Mouse (Mus musculus) frontal cortex, postnatal 14 days (tissue): ENCODE measurements at regions not wholly inside any gene's neighbourhood (a gene's known extent, or its start where the extent isn't known, plus 50 kb on each side); places are given as distances from the start of the nearest gene placed in this dataset.

ENCODE experiments used
- DNase-seq, 2 experiments: peaks; one replicate each; pipeline ENCODE4 v3.0.0; 2022; ENCODE audit warnings: low spot score in 2 of 2

DNA sequence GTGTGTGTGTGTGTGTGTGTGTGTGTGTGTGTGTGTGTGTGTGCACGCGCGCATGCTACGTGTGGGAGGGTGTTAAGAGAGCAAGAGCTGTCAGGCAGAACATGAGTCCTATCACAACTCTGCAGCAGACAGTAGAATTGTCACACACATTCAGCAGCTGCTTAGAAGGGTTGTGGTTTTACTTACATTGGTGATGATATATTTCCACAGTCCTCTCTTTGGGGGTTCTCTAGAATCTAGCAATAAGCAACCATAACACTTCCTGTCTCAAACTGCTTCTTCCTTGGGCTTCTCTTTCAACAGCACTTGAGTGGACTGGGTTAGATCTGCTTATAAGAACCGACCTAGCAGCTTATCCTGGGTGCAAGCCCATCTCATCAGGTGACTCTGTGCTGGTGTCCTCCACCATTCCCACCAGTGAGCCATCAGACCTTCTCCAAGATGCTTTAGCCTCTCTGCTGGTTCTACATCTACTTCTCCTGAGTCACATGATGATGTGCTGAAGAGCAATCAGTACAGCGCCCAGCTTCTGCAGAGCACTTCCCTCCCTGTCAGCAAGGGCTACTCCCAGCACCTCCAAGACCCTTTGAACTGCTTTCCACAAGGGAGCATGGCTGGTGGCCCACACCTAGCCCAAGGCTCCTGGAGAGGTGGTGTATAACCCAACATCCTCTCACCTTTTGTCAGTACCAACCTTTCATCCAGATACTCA, 222.6 kb downstream of the Wdr11 start:
- no peak for DNase-seq

DNA sequence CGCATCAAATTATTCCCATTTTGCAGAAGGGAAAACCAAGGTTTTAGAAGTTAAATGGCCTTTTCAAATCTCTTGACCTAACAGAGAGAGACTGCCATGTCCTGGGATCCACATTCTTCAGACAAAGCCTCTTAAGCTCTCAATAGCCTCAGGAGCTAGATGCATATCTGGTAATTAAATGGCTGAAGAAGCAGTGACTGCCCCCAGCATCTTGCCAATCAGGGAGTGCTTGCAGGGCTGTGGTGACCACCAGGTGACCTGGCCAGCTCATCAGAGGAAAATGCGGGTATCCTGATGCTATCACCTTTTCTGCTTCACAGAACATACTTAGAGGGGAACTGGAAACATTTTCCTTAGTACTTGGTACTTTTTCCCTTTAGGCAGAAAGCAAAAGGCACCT, 227.2 kb downstream of the Wdr11 start:
- DNase-seq = no peak

DNA sequence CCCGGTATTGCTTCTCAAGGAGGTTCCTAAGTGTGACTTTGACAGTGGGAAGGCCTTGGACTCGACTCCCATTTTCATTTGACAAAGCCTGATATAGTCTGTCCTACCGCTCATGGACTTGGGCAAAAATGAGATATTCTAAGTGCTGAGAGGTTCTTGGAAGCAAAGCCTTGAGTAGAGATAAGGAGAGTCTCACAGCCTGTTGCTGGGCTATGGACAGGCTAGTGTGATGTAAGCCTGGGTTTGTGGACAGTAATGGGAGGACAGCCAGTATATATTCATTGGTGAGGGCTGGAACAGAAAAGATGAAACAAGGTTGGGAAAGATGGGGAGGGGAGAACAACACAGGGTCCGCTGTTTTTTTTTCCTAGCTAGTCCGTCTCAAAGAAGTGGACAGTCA, 228.0 kb downstream of the Wdr11 start:
- no peak for DNase-seq

DNA sequence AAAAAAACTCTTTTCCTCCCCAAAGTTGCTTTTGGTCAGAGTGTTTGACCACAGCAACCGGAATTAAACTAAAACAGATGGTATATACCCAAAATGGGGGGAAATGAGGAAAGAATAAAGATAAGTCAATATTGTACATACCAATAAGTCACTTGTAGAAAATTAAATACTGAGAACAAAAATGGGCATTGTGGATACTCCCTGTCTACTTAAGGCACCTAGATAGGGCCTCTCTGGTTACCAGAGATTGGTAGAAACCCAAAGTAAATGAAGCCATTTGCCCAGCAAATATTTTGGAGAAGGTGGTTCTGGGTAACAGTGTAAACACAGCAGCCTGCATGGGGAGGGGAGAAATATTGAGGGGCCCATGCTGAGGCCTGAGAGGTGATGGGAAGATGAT, 237.3 kb downstream of the Wdr11 start:
- no peak for DNase-seq

DNA sequence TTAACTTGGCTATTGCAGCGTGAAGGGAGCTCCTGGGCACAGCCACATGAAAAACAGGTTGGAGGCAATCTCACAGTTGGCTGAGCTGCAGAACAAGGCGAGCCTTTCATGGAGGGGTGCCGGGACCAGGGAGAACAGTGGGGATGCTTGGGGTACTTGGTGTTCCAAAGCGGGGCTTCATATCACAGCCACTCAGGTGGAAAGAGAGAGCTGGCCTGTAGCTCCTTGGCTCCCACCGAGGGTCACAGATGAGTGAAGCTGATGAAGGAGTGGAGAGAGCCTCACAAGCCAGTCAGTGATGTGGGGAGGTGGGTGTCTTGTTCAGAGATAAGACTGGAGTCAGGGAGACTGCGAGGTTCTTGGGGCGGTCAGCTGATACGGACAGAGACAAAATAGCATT, 241.2 kb downstream of the Wdr11 start:
- no peak for DNase-seq

DNA sequence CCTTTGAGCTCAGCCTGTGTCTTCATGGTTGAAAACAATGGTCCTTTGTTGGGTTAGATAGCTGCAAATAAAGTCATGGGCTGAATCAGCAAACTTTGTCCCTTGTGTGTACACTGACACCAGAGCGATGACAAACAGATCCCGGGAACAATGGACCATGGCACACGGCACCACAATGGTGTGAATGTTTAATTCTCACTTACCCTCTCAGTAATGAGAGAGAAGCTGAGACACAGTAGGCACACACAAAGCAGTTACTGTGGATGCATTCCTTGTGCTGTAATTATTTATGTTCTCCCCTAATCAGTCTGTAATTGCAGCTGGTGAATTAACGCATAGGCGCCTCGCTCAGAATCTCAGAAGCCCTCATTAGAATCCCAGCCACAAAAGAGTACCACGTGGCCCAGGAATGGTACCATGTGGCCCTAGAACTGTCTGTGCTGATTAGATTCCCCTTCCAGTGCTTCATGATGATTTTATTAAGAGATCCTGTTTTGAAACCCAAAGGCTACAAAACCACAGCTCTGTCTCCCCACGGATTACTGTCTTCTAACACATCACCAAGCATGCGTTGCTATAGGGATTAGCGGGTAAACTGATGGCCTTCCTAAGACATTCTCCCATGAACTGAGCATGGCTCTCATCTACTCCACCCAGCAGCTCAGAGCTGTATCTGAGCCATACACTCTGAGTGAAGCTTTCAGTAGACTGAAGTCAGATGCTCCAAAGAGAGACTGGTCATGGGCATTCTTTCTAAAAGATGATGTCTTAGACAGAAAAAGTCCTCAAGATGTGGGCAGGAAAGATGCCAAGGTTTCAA, 250.8 kb downstream of the Wdr11 start:
- no peak for DNase-seq

DNA sequence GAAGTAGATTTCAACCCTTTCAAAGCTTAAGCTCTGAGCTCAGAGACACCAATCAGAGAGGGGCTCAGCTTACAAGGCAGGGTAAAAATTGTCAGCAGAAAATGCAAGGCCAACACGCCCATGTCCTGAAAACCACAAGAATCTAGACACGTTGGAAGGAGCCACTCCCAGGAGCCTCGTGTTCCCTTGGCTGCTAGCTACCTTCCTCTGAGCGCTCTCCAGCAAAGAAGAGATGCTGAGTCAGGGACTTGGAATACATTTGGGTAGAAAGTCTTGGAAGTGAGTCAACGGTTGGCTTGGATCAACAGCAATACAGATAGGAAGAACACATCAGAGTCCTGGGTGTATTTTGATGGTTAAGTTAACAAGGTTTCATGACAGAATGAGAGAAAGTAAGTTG, 255.5 kb downstream of the Wdr11 start:
- no peak for DNase-seq

DNA sequence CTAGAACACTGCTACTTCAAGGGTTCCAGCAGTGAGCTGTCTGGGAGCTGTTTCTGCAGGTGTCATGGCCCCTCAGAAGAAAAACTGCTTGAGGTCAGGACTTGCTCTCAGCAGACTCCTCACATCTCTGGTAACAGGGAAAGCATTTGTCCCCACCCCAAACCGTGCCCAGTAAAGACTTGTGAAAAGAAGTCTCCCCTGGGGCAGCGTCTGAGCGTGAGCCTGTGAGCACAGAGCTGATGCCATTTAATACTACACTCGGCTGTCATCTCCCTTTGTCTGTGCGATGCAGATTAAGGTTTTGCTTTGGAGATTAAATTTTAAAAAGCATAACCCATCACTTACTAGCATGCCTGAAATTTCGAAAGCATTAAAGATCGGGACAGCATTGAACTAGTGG, 261.9 kb downstream of the Wdr11 start:
- DNase-seq = no peak

DNA sequence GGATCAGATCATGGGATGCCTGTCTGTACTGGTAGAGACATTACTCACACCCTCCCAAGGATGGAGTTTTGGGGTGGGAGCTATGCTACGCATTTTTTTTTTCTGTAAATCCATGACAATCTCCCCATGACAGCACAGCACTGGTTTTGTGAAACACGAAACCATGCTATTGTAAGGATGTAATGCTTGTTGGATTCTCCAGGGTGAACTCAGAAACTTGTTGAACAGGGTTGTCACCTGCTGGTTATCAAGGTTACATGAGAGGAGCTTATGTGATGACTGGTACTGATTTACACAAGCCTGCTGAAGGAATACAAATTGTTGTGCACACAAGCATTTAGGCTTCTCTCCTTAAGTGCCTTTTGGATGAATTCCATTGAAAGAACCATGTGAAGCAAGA, 263.3 kb downstream of the Wdr11 start:
- DNase-seq = no peak

DNA sequence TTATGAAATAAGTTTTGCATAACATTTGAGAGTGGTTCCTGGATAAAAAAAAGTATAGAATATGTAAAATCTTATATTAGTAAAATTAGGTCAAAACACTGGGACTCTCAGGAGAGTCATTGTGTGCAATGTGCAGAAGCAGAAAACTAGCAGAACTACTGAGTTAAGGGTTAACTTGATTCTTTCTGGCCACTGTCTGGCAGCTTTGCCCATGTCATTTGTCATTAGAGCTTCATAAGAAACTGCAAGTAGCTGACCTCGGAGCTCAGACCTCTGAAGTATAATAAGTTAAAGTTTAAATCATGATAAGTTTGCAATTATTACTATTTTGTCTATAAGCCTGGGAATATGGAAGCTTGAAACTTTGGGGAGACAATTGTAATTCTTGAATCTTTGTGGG, 271.3 kb downstream of the Wdr11 start:
- no peak for DNase-seq

DNA sequence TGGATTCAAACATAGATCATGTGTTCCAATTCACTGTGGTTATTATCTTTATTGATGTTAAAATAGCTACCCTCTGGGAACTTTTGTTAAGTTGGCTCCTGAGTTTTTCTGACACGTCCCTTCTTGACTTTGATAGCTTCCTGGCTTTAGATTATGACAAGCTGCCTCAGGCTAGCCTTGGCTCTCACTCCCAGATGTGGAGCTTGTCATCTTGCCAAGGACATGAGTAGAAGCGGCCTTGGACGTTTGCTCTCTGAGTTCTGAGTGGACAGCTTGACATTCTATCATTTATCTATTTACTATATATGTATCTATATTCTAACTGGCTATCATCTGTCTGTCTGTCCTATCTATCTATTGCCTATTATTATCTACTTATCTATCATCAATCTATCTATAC, 273.9 kb downstream of the Wdr11 start:
- no peak for DNase-seq

DNA sequence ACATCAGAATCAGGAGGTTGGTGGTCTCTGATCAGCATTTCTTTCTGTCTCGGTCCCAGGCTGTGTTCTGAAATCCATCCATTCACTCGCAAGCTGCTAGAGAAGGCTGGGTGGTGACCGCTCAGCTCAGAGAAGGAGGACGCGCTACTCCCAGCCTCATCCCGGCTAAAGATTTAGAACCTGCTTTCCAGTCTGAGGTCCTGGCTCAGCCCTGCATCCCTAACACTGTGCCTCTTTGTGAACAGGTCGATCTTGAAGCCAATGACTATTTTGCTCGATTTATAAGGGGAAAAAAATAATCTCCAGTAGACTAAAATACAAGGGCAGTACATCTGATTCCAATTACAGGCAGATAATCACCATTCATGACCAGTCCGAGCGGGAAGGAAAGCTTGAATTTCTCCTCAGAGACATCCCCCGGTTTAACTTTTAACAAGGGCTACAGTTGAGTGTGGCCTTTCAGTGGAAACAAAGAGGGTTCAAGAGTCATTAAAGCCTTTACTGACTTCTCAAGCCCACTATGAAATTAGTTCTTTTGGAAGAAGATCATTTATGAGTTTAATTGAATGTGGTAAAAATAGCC, 280.6 kb downstream of the Wdr11 start:
- DNase-seq = no peak

DNA sequence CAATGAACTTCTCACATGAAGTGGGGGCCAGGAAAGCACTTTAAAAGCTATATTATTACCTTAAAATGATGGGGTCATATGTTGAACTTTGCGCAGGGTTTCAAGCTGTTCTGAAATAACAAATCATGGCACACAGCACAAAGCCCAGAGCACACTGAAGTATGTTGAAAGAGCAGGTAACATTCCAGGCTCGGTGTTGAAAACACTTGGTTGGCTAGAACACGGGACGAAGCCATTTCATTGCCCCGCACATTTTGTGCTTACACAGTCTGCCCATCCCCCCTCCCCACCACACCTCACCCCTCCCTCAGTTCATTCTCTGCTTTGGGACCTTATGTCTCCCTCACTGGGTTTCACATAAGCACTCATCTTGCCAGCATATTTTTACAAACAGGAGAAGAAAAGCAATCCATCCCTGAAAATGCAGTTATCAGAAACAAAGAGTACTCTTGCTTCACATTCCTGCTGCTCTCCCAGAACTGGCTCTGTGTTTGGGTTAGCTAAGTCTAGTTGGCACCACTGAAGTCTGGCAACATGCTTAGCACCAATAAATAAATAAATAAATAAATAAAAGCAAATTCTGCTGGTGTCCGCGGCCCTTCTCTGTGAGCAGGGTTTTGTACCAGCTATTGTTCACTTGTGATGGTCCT, 284.7 kb downstream of the Wdr11 start:
- DNase-seq = no peak

DNA sequence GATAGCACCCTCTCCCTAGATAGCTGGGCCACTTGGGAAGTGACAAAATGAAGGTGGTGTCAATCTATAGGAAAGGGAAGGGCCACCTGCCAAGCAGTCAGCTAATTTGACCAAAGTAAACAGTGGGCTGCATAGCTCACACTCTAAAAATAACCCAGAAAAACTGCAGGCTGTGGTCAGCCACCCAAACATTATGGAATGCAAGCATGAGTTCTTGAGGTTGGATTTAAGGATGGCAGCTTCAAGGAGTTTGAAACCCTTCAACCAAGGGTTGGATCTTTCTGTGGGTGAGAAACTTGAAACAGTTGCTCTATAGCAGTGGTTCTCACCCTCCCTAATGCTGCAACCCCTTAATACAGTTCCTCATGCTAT, 285.2 kb downstream of the Wdr11 start:
- no peak for DNase-seq

DNA sequence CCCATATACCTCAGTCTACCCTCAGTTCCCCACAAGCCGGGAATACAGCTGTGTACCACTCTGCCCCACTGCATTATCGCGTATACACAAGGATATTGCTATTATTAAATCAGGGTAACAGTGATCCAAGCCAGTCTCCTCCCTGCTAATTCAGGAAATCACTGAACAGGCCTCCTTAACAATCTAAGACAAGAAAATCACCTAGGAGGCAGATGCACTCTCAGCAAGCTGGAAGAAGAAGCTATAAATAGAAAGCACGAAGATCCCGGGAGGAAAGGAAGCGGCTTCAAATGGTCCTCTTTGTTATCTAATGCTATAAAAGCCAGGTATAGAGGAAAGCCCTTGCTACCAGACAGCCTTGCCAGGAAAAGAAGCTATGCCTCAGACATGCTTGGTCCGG, 304.6 kb downstream of the Wdr11 start:
- DNase-seq = no peak

DNA sequence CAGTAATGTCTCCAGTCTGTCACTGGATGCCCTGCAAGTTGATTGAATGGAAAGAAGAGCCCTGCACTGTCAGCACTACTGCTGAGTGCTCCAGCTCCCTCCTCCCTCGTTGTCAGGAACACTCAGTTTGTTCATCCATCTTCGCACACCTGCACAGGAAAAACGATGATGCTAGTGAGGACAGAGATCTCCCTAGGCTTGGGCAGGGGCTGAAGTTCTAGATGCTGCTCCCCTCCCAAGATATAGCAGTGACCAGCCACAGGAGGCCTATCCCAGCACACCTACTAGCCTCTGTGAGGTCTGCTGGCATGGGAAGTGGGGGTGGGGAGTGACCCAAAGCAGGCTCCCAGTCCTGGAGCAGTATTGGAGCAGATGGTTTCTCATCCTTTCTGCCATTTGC, 305.8 kb downstream of the Wdr11 start:
- no peak for DNase-seq

DNA sequence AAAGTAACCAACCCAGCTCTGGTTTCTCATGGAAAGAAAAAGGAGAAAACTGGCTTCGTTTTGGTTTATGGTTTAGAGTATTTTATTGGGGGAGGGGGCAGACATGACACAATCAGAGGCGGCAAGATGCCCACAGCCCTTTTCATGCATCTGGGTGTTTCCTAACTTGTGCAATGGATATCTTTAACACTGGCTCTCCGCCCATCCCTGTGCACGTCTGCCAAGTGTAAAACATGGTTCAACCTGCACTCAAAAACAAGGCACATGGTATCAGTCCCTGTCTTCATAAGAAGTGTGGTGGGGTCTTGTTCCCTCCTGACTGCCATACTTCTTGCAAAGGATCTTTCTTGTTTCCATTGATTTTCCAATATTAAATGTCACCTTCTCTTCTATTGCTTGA, 310.6 kb downstream of the Wdr11 start:
- DNase-seq = no peak

DNA sequence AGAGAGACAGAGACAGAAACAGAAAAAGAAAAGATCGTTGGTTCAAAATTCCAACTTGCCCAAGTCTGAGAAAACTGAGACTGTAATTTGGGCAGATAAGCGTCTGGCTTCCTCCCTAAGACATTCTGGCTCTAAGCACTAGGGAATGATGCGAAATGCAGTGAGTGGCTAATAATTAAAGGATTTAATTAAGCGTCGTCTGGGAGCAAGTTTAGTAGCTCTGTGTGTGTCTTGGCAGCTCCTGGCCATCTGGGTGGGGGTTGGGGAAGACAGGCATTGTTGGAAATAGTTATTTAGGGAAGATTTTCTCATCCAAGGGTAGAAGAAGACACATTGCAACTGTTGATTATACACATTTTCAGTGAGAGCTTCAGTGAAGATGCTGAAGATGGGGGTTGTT, 311.5 kb downstream of the Wdr11 start:
- no peak for DNase-seq

DNA sequence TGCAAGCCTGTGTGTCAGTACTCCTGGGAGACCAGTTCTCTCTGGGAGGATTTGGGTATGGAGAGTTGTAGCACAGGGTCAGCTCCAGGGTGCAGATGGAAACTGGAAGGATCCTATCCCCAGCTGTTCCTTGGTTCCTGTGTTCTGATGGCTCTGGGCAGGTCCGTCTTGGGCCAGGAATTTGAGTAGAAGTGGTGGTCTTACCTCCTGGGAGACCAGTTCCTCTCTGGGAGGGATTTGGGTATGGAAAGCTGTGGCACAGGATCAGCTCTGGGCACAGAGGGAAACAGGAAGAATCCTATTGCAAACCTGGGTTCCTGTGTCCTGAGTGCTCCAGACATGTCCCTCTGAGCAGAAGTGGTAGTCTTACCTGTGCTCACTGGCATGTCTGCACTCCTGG, 314.5 kb downstream of the Wdr11 start:
- no peak for DNase-seq

DNA sequence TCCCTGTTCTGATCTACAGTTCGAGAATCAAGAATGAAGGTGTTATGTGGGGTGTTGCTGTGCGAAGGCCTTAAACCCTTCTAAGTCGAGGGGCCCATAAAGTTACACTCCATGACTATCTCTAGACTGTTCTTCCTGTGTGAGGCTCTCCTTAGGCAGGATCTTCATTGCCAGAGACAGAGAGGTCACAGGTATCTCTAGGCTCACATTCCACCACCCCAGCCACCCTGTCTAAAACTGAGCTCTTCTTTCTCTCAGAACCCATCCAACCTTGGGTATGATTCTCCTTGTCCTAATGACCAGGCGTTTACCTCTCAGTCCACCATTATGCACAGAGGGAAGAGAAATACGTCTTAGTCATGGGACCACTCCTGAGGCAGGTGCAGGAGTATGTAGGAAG, 317.2 kb downstream of the Wdr11 start:
- no peak for DNase-seq

DNA sequence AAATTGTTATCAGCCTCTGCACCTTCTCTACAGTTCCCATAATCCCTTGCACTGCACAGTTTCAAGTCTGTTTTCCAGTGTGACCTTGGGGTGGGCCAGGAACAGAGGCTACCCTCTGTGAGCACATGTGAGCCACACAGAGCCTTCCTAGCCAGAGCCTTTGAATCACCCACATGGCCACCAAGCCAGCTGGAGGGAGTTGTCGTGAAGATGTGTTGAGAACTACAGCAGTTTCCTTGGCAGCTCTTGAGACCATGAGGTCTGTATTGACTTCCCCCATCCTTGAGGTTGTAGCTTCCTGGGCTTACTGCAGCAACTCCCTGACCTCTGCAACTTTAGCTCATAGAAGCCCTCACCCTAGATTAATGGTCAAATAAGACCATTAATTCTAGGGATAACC, 318.1 kb downstream of the Wdr11 start:
- no peak for DNase-seq

DNA sequence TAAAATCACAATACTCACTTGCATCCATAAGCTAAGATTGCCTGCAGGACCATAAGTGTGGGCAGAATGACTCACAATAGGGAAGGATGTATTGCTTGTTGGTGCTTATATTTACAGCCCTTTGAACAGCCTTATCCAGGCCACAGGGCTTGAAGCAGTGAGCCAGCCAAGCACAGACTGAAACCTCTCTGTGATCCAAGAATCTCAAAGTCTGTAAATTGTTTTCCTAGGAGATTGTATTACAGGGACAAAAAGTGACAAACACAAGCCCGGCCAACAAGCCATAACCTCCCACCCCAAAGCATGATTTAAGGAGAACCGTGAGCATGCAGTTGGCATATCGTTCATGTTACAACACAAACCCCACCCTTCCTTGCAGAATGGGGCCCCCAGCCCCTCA, 319.2 kb downstream of the Wdr11 start:
- no peak for DNase-seq

DNA sequence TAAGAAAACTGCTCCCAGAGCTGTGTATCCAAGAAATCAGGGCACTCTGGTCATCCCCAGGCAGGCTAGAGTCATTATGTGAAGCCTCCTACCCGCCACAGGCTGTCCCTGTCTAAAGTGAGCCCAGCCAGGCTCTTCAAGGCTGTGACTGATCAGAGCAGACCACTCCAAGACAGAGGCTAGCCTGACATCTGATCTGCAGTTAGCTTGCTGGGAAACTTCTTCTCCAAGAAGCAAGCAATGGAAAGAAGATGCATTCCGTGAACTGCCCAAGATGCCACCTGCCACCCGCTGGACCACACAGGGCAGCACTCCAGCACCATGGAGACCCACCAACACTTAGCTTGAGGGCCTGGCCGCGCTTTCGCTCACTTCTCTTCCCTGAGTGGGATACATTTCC, 323.2 kb downstream of the Wdr11 start:
- no peak for DNase-seq
